Mouse (Mus musculus) adrenal gland (tissue): ENCODE results near the gene Scp2.

Experiments used
- intact Hi-C: fragments of 180-260 bp; cut with DNase I; formaldehyde crosslinking; loops from one replicate; pipeline ENCODE4 v1.15.1; 2025
- microRNA-seq, 2 experiments: library from miRNA; unstranded; fragments of <30 nt; microRNA quantifications; one replicate each; pipeline ENCODE4; 2019

Scp2 gene

DNA sequence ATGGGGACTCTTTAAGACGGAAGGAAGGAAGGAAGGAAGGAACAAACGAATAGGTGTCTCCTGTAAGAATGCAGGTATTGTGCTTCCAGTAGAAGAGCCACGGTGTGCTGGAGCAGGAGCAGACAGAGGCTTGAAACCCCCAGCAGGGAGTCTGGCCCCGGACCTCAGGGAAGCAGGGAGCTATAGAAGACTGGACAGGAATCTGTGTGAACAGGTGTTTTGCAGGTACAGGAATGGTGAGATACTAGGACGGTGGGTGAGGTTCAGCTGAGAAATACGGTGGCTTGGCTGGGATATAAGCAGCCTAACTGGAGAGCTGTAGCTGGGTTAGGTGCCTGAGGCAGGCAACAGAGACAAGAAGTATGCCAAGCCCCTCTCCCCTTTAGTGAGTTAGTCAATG is 124.6 kb downstream of the Scp2 start:
- intact Hi-C loops: no loop called here

DNA sequence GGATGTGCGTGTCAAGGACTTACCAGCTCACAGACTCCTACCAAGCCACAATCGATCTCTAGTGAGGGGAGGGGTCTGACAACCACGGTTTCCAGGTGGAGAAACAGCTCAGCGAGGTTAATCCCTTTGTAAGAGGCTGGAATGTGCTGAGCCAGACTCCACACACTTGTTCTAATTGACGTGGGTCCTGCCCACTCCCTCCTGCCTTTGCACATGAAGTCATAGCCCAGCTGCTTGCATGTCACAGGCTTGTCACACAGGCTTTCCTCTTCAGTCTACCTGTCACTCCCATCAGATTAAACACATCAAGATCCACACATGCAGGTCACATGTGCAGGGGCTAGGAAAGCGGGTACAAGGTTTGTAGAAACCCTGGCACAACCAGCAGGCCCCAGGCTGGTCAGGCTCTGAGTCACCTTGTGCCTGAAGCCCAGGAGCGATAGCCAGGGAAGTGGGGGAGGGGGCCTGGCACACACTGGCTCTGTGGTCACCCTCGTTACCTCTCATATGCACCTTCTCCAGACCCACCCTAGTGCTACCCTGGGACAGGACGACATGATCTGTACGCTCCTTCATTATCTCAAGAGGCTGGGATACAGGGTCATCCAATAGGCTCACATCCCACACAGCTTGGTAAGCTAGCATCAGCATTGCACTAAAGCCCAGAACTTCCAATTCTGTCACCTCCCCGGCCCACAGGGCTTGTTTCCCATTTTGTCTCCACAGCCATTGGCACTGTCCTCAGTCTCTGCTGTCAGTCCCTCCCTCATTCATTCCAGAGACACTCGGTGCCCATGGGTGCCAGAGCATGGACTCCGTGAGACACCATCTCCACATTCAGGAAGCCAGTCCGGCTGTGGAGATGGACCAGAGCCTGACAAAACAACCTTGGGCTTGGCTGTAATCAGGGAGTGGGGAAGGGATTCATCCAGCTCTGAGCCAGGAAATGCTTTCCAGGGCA is 125.6 kb downstream of the Scp2 start:
- intact Hi-C loops: no loop called here

- intact Hi-C loops: no loop called here
These were observed 126.4 kb downstream of the Scp2 start for GRCm38 (mm10) chr4:108018241-108018923.

GRCm38 (mm10) chr4:108017839-108018238 is 127.0 kb downstream of the Scp2 start:
- intact Hi-C loops: no loop called here

DNA sequence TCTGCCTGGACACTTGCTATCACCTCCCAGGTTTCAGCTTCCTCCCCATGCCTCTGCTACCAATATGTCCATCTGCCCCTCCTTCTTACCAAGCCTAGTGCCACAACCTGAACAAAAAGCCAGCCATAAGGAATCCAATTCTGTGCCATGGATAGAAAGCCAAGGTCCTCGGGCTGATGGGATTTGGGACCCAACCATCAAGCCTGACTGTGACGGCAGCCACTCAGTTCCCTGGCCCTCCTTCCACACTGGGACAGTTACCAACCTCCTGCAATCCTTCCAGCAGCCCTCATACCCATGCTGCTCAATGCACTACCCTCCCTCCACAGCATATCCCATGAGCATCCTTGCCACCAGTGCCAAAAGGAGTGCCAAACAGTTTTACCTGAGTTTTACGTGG is 128.5 kb downstream of the Scp2 start:
- intact Hi-C loops: no loop called here

- intact Hi-C loops: no loop called here
These were observed 129.6 kb downstream of the Scp2 start for GRCm38 (mm10) chr4:108015067-108015765.

DNA sequence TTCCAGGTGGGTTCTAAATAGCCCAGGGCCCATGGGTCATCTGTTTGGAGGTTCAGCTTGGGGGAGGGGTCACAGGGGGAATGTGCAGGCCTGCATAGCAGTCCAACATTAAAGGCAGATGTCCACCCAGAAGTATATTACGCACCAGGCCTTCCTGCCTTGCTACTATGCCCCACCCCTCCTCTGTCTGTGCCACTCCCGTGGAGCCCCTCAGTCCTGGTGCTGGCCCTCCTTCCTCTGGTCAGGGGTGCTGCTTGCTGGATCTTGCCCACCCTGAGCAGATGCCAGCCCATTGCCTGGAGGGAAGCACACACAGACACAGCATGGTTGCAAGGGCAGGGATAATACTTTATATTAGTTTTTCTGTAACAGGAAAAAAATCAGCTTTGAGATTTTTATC is 130.3 kb downstream of the Scp2 start:
- intact Hi-C loops: no loop called here

DNA sequence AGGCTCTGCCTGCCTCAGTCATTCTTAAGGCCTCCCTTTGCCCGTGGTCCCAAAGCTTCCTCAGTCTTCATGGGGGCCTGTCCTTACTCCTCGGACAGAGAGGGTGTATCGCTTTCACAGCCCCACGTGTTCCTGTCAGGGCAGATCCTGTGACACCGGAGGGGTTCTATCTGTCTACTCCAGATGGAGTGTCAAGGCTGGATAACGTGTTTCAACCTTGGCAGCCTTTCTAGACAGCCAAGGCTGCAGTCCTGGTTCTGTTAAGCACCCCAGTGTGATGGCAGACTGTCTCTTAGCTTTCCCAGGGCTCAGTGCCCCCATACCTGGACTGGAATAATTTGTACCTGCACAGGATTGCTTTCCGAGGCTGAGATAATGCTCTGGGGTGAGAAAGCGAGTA is 136.3 kb downstream of the Scp2 start:
- intact Hi-C loops: no loop called here

DNA sequence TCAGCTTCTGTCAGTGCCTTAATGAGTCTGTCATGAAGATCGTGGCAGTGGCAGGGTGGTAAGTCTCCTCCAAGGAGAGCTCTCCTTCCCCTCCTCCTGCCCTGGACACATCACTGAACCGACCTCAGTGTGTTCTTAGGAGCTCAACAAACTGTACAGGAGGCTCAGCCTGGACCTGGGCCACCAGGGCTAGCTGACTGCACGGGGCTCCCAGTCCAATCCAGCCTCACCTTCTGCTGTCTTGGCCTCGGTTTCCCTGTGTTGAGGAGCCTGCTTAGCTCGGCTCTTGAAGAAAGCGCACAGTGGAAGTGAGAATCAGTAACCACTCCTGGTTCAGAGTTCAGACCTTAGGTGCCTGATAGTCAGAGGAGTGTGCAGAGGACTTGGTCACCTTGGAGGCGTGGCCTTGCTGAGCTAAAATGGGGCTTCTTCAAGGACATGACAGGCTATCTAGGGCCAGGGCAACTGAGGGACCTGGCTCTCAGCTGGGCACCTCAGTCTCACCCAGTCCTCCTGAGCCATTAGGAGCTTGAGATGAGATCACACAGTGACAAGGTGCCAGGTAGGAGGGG is 137.2 kb downstream of the Scp2 start:
- intact Hi-C loops: no loop called here

DNA sequence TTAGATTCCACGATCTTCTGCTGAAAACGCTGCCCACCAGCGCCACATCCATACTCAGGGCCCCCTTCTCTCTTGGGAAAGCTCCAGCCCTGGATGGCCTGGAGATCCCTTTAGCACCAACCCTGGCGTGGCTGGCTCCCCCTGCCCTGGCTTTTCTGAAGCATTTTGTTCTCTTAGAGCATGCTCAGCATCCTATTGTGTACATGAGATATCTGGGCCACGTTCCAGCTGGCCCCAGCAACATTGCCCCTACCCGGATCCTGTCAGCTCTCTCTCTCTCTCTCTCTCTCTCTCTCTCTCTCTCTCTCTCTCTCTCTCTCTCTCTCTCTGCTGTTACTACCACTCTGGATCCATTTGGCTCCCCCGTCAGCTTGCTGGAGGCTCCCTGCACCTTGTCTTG is 139.5 kb downstream of the Scp2 start:
- intact Hi-C loops: no loop called here

- intact Hi-C loops: no loop called here
These were observed 145.4 kb downstream of the Scp2 start for GRCm38 (mm10) chr4:107999380-107999779.

DNA sequence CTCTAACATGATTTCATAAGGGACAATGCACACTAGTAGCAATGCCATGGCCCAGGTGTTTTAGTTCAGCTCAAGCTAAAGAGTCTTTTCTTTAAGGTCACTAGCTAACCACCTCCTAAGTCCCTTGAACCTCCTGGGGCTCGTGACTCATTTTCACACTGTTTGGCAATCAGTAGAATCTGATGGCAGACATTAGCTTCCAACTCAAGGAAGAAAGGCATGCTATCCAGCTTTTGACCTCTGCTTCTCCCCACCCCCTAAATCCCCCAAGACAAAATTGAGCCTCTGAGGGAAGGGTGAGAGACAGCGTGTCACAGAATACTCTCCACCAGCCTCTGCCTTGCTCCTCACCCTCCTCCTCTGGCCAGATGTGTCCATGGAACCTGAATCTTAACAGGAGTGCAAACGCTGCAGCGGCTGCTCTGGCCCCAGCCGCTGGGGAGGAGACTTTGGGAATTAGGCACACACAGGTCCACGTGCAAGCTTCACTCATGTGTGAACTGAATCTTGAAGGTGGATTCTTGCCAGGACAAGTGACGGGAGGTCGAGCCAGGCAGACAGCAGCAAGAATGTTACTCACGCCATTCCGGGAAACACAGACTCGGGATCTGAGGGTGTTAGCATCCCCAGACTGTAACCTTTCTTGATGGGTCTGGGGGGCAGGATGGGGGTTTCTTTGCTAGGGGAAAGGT is 146.0 kb downstream of the Scp2 start:
- intact Hi-C loops: no loop called here

DNA sequence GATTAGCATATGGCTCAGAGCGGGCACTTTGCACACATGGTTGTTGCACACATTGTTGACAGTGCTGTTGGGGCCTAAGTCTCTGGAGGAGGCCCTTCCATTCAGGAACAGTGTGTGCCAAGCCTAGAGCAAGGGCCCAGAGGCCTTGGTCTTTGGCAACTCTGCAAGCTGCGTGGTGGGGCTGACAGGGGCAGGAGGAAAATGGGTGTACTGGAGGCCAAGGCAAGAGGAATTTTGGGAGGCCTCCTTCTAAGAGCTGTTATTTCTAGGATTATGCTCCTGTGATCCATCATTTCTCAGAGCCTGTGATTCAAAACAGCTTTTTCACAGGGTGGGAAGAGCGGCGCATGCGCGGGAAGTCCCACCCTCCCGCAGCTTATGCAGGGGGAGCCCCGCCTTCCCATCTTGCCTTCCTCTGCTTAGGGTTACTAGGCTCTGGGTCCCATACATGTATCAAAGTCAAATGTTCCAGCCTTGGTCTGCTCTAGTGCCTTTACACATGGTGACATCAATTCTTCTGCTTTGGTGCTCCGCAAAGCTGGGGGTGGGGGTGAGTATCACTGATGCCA is 148.3 kb downstream of the Scp2 start:
- intact Hi-C loops: no loop called here

- intact Hi-C loops: no loop called here
These were observed 149.1 kb downstream of the Scp2 start for GRCm38 (mm10) chr4:107995727-107996126.

GRCm38 (mm10) chr4:107995011-107995410 is 149.8 kb downstream of the Scp2 start:
- intact Hi-C loops: no loop called here

Small RNA genes lying within 50 kb of the gene (microRNA-seq; reads per million reads assigned to microRNA genes)
- gene Mir6397: 0 reads per million in 2 experiments
